Mouse (Mus musculus) thymus, adult 2 months (tissue): ENCODE measurements around the gene Trank1.

ENCODE experiments used
- CTCF ChIP-seq: fragments of 200-500 bp; IDR thresholded peaks from 2 replicates; pipeline ENCODE4 v1.5.1; 2012; ENCODE audit warnings: mild to moderate bottlenecking, control low read depth, low read length, moderate library complexity, borderline replicate concordance; ENCODE audit not compliant: control insufficient read depth, poor library complexity, insufficient read depth; ENCODE audit errors: extremely low read depth
- POLR2A ChIP-seq: fragments of 200-500 bp; IDR thresholded peaks from 2 replicates; pipeline ENCODE4 v1.6.1; 2012; ENCODE audit warnings: mild to moderate bottlenecking, low read length, control low read depth, moderate library complexity; ENCODE audit not compliant: control insufficient read depth, poor library complexity, insufficient read depth; ENCODE audit errors: extremely low read depth

GRCm38 (mm10) chr9:111377868-111378267 lies 66.3 kb downstream of the Trank1 start:
- TF ChIP-seq POLR2A, result no peak
- no peak for TF ChIP-seq CTCF
